Mouse (Mus musculus): ENCODE measurements around the gene Olfr690.

- no peak for TF ChIP-seq CTCF (IDR thresholded peaks at IDR 0.05; ENCODE audit: borderline replicate concordance, insufficient read depth, low read length)
- TF ChIP-seq POLR2A (IDR thresholded peaks at IDR 0.05; ENCODE audit: low read depth, low read length): no peak
Observed at GRCm38 (mm10) chr7:105368521-105368920, 34.6 kb upstream of the Olfr690 start.

Data from embryonic fibroblast, embryonic 13.5 days (primary cell).